Mouse (Mus musculus) ovary, adult 18-20 months (tissue): ENCODE data around the gene Nab2.

Experiments
- DNase-seq: peaks from one replicate; pipeline ENCODE4 v3.0.0; 2022; ENCODE audit warnings: low spot score, mixed read lengths

Gene Nab2

GRCm38 (mm10) chr10:127668093-127669050 is at the start of gene Nab2:
TSS of gene Nab2 (minus strand) at chr10:127668568.
- DNase-seq, result peak; percentile 78

- DNase-seq, result no peak
These were observed 44.4 kb upstream of the Nab2 start for GRCm38 (mm10) chr10:127712736-127713135.

- DNase-seq, result no peak
These were observed 42.0 kb upstream of the Nab2 start for GRCm38 (mm10) chr10:127710331-127710730.

GRCm38 (mm10) chr10:127708850-127709370 is 40.5 kb upstream of the Nab2 start:
- no peak for DNase-seq

GRCm38 (mm10) chr10:127707721-127708120 is 39.4 kb upstream of the Nab2 start:
- DNase-seq, result peak; percentile 71

GRCm38 (mm10) chr10:127705783-127706182 is 37.4 kb upstream of the Nab2 start:
- DNase-seq, result no peak

- no peak for DNase-seq
These were observed 36.4 kb upstream of the Nab2 start, which contains the start of gene Myo1a for GRCm38 (mm10) chr10:127704766-127705220. TSS of gene Myo1a (plus strand) at chr10:127705170.

- DNase-seq, result no peak
These were observed 35.9 kb upstream of the Nab2 start for GRCm38 (mm10) chr10:127704293-127704692.

- no peak for DNase-seq
These were observed 34.9 kb upstream of the Nab2 start for GRCm38 (mm10) chr10:127703299-127703698.

- no peak for DNase-seq
These were observed 30.6 kb upstream of the Nab2 start for GRCm38 (mm10) chr10:127698966-127699365.

- DNase-seq, result no peak
These were observed 27.4 kb upstream of the Nab2 start for GRCm38 (mm10) chr10:127695775-127696174.

- no peak for DNase-seq
These were observed 26.3 kb upstream of the Nab2 start for GRCm38 (mm10) chr10:127694636-127695035.

GRCm38 (mm10) chr10:127691053-127691452 is 22.7 kb upstream of the Nab2 start:
- DNase-seq, result no peak

GRCm38 (mm10) chr10:127682886-127683285 is 14.5 kb upstream of the Nab2 start:
- DNase-seq, result no peak

- no peak for DNase-seq
These were observed 11.5 kb upstream of the Nab2 start for GRCm38 (mm10) chr10:127679881-127680280.

GRCm38 (mm10) chr10:127679208-127679607 is 10.8 kb upstream of the Nab2 start:
- DNase-seq, result no peak

GRCm38 (mm10) chr10:127677591-127678336 is 9.4 kb upstream of the Nab2 start:
- DNase-seq, result peak; percentile 60

GRCm38 (mm10) chr10:127676691-127677548 is 8.6 kb upstream of the Nab2 start:
- peak; percentile 94 for DNase-seq

GRCm38 (mm10) chr10:127675859-127676398 is 7.6 kb upstream of the Nab2 start:
- no peak for DNase-seq

- DNase-seq, result peak; percentile 78
These were observed 6.6 kb upstream of the Nab2 start for GRCm38 (mm10) chr10:127674794-127675522.
